Mouse (Mus musculus) urinary bladder, adult 18-20 months (tissue): ENCODE results near the gene Srrm3.

ENCODE experiments used
- DNase-seq, 2 experiments: peaks; one replicate each; pipeline ENCODE4 v3.0.0; 2022; ENCODE audit warnings: low spot score in 2 of 2, mixed read lengths in 2 of 2

Srrm3 gene

DNA sequence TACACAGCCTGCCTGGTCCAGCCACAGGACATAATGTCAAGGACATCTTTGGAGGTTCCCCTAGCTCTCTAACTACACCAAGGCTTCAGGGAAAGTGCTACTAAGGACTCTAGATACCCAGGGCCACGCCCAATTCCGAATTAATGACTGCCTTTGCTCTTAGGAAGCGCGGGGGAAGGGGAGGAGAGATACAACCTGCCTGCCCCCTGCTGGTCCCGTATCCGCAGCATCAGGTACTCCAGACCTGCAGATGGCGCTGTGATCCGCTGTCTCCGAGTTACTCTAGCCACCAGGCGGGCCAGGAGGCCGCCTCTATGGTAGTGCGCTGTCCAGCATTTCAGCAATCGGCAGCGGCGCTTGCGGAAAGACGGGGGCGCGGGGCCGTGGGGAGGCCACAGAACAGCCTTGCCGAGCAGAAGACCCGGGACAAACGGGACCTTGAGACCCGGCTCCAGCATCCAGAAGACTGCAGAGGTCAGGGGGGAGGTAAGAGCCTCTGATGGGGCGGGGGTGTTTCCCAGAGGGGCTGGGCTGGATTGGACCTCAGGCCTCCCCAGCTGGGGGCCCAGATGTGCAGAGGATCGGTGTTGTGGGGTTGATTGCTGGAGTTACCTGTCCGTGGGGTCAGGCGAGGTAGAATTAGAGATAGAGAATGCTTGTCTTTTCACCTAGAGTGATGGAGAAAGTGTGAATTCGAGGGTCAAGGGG, at the start of gene Srrm3:
TSS of gene Srrm3 (plus strand) at position 336 of the 708 bp plus-strand sequence.
- peak; percentile 80 to 88 for DNase-seq

DNA sequence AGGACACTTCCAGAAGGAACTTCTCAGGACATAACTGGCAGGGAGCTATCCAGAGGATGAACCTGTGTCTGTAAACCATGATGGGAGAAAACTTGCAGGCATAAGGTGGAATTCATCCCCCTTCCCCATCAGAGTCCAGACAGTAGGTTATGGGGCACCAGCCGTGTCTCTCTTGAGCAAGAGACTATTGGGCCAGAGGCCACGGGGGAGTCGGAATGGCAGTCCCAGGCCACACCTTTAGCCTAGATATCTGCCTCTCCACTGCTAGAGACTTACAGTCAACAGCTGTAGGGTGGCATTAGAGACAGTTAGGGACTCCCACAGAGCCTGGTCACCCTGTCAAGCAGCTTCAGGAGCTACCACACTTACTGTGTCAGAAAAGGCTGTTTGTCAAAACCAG, 44.8 kb upstream of the Srrm3 start:
- no peak for DNase-seq

GRCm38 (mm10) chr5:135763526-135763925, 43.2 kb upstream of the Srrm3 start:
- peak; percentile 35 to 44 for DNase-seq

GRCm38 (mm10) chr5:135764971-135765370, 41.7 kb upstream of the Srrm3 start:
- no peak for DNase-seq

DNA sequence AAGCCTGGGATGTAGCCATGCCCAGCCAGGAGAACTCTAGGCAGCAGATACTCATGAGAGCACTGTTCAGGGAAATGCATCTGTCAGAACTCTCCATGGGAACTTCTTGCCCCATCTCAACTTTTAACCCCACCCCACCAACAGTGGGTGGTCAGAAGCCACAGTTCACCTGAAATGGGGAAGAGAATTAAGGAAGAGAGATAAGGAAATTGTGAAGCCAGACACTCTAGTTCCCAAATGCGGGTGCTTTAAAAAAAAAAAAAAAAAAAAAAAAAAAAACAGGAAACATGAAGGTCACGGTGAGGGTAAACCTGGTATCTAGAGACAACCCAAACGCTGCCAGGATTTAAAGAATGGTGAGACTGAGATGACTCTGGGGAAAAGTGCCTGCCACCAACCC, 34.2 kb upstream of the Srrm3 start:
- no peak for DNase-seq

GRCm38 (mm10) chr5:135776546-135776945, 30.1 kb upstream of the Srrm3 start:
- DNase-seq: no peak

GRCm38 (mm10) chr5:135777796-135778470, 28.8 kb upstream of the Srrm3 start, which contains the start of gene Styxl1:
Gene Styxl1, minus strand, starts transcription at chr5:135778385.
- peak in 1 of 2 experiments; percentile 58 for DNase-seq

GRCm38 (mm10) chr5:135778471-135779445, 27.9 kb upstream of the Srrm3 start, which contains the start of gene Mdh2:
Gene Mdh2, plus strand, starts transcription at chr5:135778480.
- DNase-seq: peak; percentile 91 to 99

GRCm38 (mm10) chr5:135780331-135780730, 26.4 kb upstream of the Srrm3 start:
- no peak for DNase-seq

DNA sequence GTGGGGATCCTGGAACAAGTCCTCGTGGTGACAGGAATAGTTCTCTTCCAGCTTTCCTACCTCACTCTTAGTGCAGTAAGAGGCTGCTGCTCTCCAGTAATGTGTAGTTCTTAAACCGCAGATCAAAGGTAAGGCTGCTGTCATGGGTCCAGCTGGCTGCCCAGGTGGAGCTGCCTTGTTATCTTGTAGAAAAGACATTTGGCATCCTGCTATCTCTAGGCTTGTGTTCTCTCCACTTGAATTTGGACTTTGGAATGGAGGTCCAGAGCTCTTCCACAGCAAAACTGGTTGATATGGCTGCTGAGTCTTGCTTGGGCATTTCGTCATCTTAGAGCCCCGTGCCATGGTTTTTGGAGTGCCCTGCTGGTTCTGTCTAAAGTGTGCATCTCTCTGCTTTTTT, 23.8 kb upstream of the Srrm3 start:
- DNase-seq: no peak

DNA sequence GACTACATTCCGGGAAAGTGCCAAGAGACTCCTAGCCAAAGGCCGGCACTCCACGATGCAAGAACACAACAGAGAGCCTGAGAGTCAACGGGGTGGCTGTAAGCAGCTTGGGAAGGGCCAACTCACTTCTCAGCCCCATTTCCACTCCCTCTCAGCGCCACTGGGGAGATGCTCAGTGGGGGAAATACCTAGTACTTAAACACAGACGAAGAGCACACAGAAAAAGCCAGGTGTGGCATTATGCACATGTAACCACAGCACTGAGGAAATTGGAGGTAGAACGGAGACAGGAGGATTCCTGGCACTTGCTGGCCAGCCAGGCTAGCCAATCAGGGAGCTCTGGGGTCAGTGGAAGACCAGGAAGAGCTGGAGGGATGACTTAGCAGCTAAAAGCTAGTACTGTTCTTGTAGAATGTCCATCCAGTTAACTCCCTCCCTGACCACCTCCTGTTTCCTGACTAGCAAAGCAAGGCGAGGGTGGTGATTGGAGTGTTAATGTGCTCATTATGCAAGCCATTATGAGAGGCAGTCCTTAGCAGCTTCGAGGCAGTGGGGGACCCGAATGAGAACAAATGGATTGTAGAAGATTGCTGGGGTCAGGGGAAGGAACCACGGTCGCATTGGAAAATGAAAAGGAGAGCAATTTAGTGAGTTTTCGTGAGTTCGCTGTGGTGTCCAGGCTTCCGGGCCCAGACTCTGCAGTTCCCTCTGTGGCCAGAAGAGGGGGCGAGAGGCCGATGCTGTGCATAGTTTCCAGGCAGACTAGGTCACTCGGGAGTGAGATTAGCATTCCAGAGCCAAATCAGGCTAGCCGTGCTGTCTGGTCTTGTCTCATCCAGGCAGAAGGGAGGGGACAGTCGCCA, 12.5 kb upstream of the Srrm3 start:
- DNase-seq: peak; percentile 77 to 90

DNA sequence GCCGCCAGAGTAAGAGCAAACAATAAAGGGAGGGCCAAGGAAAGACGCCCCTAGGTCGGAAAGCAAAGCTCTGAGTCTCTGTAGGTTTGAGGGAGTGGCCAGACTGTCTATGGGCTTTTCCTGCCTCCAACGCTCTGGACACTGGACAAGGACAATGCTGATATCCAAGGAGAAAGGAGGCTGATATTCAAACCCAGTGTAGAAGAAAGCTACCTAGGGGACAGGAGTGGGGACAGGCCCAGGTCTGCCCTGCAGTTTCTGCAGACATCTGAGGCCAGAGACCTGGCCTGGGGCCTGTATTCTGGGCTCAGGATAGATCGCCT, 11.9 kb upstream of the Srrm3 start:
- DNase-seq: no peak

- no peak for DNase-seq
Observed at GRCm38 (mm10) chr5:135799746-135800145, 6.9 kb upstream of the Srrm3 start.

DNA sequence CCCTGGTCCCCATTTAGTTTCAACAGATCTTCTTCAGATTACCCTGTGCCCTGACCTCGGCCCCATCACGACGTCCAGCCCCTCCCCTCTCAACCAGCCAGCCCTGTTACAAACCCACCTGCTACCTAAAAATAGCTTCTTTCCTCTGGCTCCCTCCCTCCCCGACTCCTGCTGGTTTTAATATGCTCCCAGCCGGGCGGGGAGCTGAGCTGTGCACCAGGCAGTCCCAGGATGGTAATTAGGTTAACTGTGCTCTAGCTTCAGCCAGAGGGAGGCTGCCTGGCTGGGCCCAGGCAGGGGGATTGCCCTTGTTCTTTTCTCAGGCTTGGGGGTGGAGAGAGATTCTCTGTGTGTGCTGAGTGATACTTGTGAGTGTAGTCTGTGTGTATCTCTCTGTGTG, 5.8 kb upstream of the Srrm3 start:
- no peak for DNase-seq

- no peak for DNase-seq
Observed at GRCm38 (mm10) chr5:135802641-135803040, 4.0 kb upstream of the Srrm3 start.

DNA sequence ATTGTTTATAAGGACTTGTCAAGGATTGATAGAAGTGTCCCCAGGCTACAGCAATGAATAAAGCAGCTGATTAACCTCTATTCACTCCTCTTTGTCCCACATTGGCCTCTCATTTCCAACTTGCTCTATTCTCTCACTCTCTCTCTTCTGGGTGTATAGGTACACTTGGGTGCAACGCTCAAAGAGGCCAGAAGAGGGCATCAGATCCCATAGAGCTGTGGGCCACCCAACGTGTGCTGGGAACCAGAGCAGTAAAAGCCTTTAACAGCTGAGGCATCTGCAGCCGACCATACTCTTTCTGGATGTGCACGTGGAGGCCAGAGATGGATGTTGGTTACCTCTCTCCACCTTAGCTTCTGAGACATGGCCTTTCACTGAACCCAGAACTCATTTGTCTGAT, 3.6 kb upstream of the Srrm3 start:
- no peak for DNase-seq

GRCm38 (mm10) chr5:135803676-135804075, 3.0 kb upstream of the Srrm3 start:
- DNase-seq: no peak

GRCm38 (mm10) chr5:135804735-135805134, 2.0 kb upstream of the Srrm3 start:
- DNase-seq: no peak

DNA sequence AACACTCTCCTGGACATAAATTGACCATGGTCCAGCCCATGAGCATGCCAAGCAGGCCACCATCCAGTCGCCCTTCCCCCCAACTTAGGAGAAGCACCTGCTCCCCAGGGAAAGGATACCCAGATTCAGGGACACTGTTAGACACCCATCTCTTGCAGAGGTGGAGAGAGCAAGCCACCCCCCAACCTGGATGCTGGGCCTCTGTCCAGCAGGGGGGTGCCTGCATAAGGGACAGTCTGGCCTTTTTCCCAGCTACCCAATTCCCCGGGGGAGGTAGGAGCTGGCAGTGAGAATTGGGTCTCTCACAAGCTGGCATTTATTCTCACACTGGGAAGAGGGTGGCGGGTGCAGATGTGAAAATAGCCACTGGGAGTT, 560 bp downstream of the Srrm3 start:
- peak in 1 of 2 experiments; percentile 1 for DNase-seq

GRCm38 (mm10) chr5:135812991-135813390, 6.3 kb downstream of the Srrm3 start:
- no peak for DNase-seq

GRCm38 (mm10) chr5:135818491-135818890, 11.8 kb downstream of the Srrm3 start:
- DNase-seq: no peak
